Mouse (Mus musculus) liver, adult 10 weeks (tissue): ENCODE results near the gene Itpripl1. TPM values are rescaled to one million over a fixed set of nuclear protein-coding genes. Genes with fewer than 3 reads are reported as not detected.

Experiments used
- polyA plus RNA-seq: library from polyadenylated mRNA; stranded (reverse); fragments of 350-450 nt; fragmentation: Illumina TruSeq; extraction: RNeasy Lipid Tissue Mini Kit (QIAGEN cat#74804); gene quantifications from one replicate; pipeline ENCODE4 v1.2.3, GENCODE M21; 2014; ENCODE audit warnings: low read depth, low replicate concordance

Itpripl1 gene
- 1.6 TPM for polyA plus RNA-seq

GRCm38 (mm10) chr2:127143158-127144063 is at the start of gene Itpripl1:
Gene Itpripl1, minus strand, starts transcription at chr2:127143442.

GRCm38 (mm10) chr2:127133621-127134461 is 9.4 kb downstream of the Itpripl1 start, which contains the start of gene Ncaph:
Gene Ncaph, minus strand, starts transcription at chr2:127133954.

Other genes starting within 250 kb of the Itpripl1 start
- gene Sppl2a, start 210.2 kb downstream of the Itpripl1 start, polyA plus RNA-seq: 165 TPM
- gene Ap4e1, start 134.7 kb downstream of the Itpripl1 start, polyA plus RNA-seq: 6.0 TPM
- 15.4 TPM for gene Blvra, start 72.8 kb downstream of the Itpripl1 start, polyA plus RNA-seq
- 0.58 TPM for gene Ncaph, start 9.5 kb downstream of the Itpripl1 start, polyA plus RNA-seq
- gene 1810024B03Rik, start 64.8 kb upstream of the Itpripl1 start, polyA plus RNA-seq: 0.79 TPM
- 18.8 TPM for gene Snrnp200, start 64.9 kb upstream of the Itpripl1 start, polyA plus RNA-seq
- 17.7 TPM for gene Ciao1, start 104.4 kb upstream of the Itpripl1 start, polyA plus RNA-seq
- 21.4 TPM for gene Tmem127, start 104.5 kb upstream of the Itpripl1 start, polyA plus RNA-seq
- 127 TPM for gene Stard7, start 126.8 kb upstream of the Itpripl1 start, polyA plus RNA-seq
- not detected for gene Dusp2, start 192.7 kb upstream of the Itpripl1 start, polyA plus RNA-seq
- gene Astl, start 195.2 kb upstream of the Itpripl1 start, polyA plus RNA-seq: not detected
- gene Adra2b, start 219.8 kb upstream of the Itpripl1 start, polyA plus RNA-seq: 0.95 TPM